Mouse (Mus musculus) hindbrain, embryonic 13.5 days (tissue): Measurements from ENCODE around the gene Prss33. TPM values are rescaled to one million over a fixed set of nuclear protein-coding genes. Genes with fewer than 3 reads are reported as not detected.
A peak's percentile ranks its signal among the peaks of the same experiment; 100 is the strongest.

Source experiments
- ATAC-seq: fragments of 200-750 bp; cut with Nextera tagmentation; 2 replicates; pipeline ENCODE4 v1.8.0; 2017; ENCODE audit warnings: moderate TSS enrichment; ENCODE audit not compliant: low FRiP score
- H3K27ac ChIP-seq: fragments of 300-500 bp; sonication (generic); 2 replicates; pipeline ENCODE4 v1.5.1; 2015; ENCODE audit warnings: inconsistent platforms, mild to moderate bottlenecking, moderate library complexity
- H3K27me3 ChIP-seq: fragments of 300-500 bp; sonication (generic); 2 replicates; pipeline ENCODE4 v1.6.1; 2015; ENCODE audit warnings: mild to moderate bottlenecking, inconsistent platforms
- H3K36me3 ChIP-seq: fragments of 300-500 bp; sonication (generic); 2 replicates; pipeline ENCODE4 v1.6.1; 2015; ENCODE audit warnings: mild to moderate bottlenecking, inconsistent platforms
- H3K4me1 ChIP-seq: fragments of 300-500 bp; sonication (generic); replicated peaks from 2 replicates; pipeline ENCODE4 v1.6.1; 2015; ENCODE audit warnings: inconsistent platforms
- H3K4me2 ChIP-seq: fragments of 300-500 bp; sonication (generic); 2 replicates; pipeline ENCODE4 v1.6.1; 2015; ENCODE audit warnings: inconsistent platforms, mild to moderate bottlenecking, moderate library complexity
- H3K4me3 ChIP-seq: fragments of 300-500 bp; sonication (generic); 2 replicates; pipeline ENCODE4 v1.5.1; 2015; ENCODE audit warnings: mild to moderate bottlenecking, inconsistent platforms
- H3K9ac ChIP-seq: fragments of 300-500 bp; sonication (generic); 2 replicates; pipeline ENCODE4 v1.6.1; 2015; ENCODE audit warnings: mild to moderate bottlenecking, inconsistent platforms
- H3K9me3 ChIP-seq: fragments of 300-500 bp; sonication (generic); 2 replicates; pipeline ENCODE4 v1.6.1; 2016; ENCODE audit warnings: inconsistent platforms
- WGBS: fragments of 180-500 bp; shearing (Covaris S2); methylation state at CpG from one replicate; pipeline ENCODE4 v1.1.7; 2015; 5-methylcytosine and 5-hydroxymethylcytosine counted together
- microRNA-seq: library from miRNA; unstranded; fragments of <30 nt; microRNA quantifications from one replicate; pipeline ENCODE4, GENCODE M21; 2016
- polyA plus RNA-seq: library from polyadenylated mRNA; unstranded; fragments of >200 nt; fragmentation: Nextera tagmentation; extraction: Ambion mirVana; gene quantifications from 2 replicates; pipeline ENCODE4 v1.2.1, GENCODE M21; 2015

The Prss33 gene
- polyA plus RNA-seq, 1 experiment from 2014 or later, result 0.30 TPM

DNA sequence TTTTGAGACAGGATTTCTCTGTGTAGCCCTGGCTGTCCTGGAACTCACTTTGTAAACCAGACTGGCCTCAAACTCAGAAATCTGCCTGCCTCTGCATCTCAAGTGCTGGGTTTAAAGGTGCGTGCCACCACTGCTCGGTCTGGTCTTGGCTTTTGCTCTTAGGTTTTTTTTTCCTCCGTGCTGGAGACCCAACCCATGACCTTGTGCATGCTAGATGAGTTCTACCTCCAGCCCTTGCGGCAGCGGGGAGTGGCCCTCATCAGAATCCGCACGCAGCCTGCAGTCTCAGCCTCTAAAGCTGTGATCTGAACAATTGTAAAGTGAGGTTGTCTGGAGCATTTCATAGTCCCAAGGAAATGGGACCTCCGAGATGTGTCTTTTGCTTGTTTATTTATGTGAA is 40.5 kb downstream of the Prss33 start:
- H3K27ac ChIP-seq, result no peak overlapping the region
- H3K4me2 ChIP-seq, result no peak overlapping the region
- ATAC-seq, result no peak
- peaks cover 24% of the 10 kb centered on the region for H3K4me1 ChIP-seq
- H3K9me3 ChIP-seq, result no peaks in the 10 kb centered on the region
- peaks cover 16% of the 10 kb centered on the region for H3K36me3 ChIP-seq
- H3K9ac ChIP-seq, result no peak overlapping the region
- H3K4me3 ChIP-seq, result no peak overlapping the region
- H3K27me3 ChIP-seq, result no peaks in the 10 kb centered on the region
- 95% methylated on average over 8 of the region's 8 CpGs for WGBS

DNA sequence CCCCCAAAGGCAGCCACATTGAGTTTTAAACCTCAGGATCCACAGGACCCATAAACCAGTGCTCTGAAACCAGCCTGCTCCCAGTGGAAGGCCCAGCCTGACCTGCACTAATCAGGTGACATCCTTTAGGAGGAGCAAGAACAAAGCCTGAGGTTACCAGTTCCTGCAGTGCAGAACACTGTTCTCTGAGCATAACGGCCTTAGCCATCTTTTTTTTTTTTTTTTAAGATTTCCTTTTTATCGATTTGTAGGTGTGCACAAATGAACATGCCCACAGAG is 44.8 kb downstream of the Prss33 start:
- Histone ChIP-seq H3K4me3 (peak overlapping the region; percentile 45), H3K9ac (peak overlapping the region; percentile 85), H3K27ac (peak overlapping the region; percentile 98), H3K4me1 (peaks cover 37% of the 10 kb centered on the region), H3K9me3 (no peaks in the 10 kb centered on the region), H3K36me3 (no peaks in the 10 kb centered on the region), H3K27me3 (no peaks in the 10 kb centered on the region), H3K4me2 (peak overlapping the region; percentile 75)
- 0 out of 2 replicates have a peak, but pooled peaks have one; percentile 1 for ATAC-seq
- WGBS, result 58% methylated on average over 2 of the region's 2 CpGs

DNA sequence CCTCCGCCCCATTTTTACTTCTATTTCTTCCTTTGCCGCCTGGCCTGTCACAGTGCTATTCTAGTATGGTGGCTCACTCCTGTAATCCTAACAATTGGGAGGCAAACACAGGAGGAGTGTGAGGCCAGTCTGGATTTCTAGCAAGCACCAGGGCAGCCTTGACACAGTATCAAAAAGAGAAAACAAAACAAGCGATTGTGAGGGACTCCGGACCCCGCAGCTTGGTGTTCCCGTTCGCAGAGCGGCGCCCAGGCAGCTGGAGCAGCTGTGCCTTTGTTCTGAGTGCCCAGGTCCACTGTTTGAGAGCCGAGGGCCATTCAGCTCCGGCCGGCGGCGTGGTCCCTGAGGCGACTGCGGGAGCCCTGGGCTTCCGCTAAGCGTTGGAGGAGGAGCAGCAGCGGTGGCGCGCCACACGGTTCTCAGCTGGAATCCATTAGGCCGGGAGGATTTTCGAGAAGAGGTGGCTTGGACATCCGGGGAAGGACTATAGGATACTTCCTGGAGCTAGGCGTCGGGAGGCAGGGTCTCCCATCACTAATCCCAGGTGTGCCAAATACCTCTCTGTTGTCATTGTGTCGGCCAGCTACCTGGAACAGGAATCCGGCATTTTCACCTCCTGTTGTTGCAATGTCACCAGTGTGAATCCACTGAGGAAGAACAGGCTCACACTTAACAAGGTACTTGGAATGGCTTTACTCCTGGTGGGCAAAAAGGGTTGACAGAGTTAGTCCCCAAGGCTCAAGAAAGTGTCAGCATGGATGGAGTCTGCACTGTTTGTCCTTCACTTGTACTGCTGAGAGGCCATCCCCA is 45.4 kb downstream of the Prss33 start, which contains the start of gene Srrm2:
TSS of gene Srrm2 (plus strand) at position 264 of the 810 bp plus-strand sequence.
- H3K4me3 ChIP-seq, result peak within 1 kb of the TSS; percentile 45
- ATAC-seq, result peak; percentile 22
- peak within 1 kb of the TSS; percentile 98 for H3K27ac ChIP-seq
- no peaks in the 10 kb centered on the region for H3K27me3 ChIP-seq
- H3K9ac ChIP-seq, result peak within 1 kb of the TSS; percentile 85
- no peaks in the 10 kb centered on the region for H3K9me3 ChIP-seq
- H3K4me1 ChIP-seq, result peaks cover 39% of the 10 kb centered on the region
- H3K36me3 ChIP-seq, result no peaks in the 10 kb centered on the region
- peak within 1 kb of the TSS; percentile 75 for H3K4me2 ChIP-seq
- 1% methylated on average over 29 of the region's 29 CpGs for WGBS

DNA sequence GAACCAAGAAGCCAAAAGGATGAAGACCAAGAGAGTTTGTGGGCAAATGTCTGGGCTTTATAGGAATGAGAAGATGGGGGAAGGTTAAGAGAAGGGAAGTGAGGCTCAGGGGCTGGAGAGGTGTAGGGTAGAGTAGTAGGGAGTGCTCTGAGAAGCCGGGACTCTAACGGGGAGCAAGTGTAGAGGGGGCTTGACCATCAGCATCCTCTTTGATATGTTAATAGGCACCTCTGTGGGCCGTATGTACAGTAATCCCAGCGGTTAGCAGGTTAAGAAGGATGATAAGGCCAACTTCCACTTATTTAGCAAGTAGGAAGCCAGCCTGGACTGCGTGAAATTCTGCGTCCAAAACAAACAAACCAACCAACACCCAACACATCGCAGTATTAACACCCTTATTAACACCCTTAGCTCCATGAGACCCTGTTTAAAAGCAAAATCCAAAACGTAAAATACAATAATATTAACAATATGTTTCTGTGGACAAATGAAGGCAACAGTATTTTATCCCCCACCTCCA is 46.0 kb downstream of the Prss33 start:
- Histone ChIP-seq H3K9me3 (no peaks in the 10 kb centered on the region), H3K27me3 (no peaks in the 10 kb centered on the region), H3K4me3 (peak overlapping the region; percentile 45), H3K9ac (peak overlapping the region; percentile 85), H3K36me3 (no peaks in the 10 kb centered on the region), H3K27ac (peak overlapping the region; percentile 98), H3K4me1 (peaks cover 45% of the 10 kb centered on the region), H3K4me2 (peak overlapping the region; percentile 75)
- WGBS, result 16% methylated on average over 8 of the region's 8 CpGs
- ATAC-seq, result no peak

DNA sequence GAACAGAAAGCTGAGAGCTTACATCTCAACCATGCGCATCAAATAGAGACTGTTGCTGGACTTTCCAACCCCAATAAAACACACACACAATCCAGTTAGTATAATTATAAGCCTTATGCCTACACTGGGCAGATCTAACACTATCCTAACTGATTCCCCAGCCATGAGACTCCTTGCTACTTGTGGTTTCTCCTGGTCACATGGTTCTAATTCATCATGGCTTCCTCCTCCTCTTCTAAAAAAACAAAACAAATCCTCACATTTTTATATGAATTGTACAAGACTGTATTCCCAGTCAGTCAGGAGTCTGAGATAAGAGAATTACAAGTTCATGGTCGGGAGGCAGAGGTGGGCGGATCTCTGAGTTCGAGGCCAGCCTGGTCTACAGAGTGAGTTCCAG is 46.9 kb downstream of the Prss33 start:
- WGBS, result 89% methylated on average over 4 of the region's 4 CpGs
- no peak overlapping the region for H3K4me2 ChIP-seq
- ATAC-seq, result no peak
- no peaks in the 10 kb centered on the region for H3K9me3 ChIP-seq
- no peak overlapping the region for H3K4me3 ChIP-seq
- no peak overlapping the region for H3K9ac ChIP-seq
- H3K4me1 ChIP-seq, result peaks cover 45% of the 10 kb centered on the region
- H3K27me3 ChIP-seq, result no peaks in the 10 kb centered on the region
- H3K36me3 ChIP-seq, result no peaks in the 10 kb centered on the region
- H3K27ac ChIP-seq, result no peak overlapping the region

DNA sequence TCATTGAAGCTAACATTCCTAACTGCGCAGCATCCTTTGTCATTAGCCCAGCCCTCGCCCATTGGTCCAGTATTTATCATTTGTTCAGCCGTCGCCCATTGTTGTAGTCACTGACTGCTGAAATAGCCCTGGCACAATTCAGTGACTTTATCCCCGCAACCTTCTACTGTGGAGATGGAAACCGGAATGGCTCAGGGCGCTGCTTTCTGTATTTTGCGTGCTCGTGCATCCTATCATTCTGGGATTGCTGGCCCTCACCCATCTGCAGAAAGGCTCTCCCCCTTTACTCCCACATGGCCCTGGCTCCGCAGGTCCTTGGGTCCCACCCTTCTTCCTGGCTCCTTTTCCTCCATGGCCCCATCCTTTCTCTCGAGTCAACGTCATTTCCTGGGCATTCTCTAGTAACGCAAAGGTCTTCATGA is 49.3 kb downstream of the Prss33 start:
- 7% methylated on average over 13 of the region's 13 CpGs for WGBS
- Histone ChIP-seq H3K36me3 (no peaks in the 10 kb centered on the region), H3K9ac (peak overlapping the region; percentile 89), H3K27ac (peak overlapping the region; percentile 97), H3K4me3 (peak overlapping the region; percentile 66), H3K4me1 (peaks cover 33% of the 10 kb centered on the region), H3K9me3 (no peaks in the 10 kb centered on the region), H3K4me2 (peak overlapping the region; percentile 70), H3K27me3 (no peaks in the 10 kb centered on the region)
- ATAC-seq, result peak; percentile 74

DNA sequence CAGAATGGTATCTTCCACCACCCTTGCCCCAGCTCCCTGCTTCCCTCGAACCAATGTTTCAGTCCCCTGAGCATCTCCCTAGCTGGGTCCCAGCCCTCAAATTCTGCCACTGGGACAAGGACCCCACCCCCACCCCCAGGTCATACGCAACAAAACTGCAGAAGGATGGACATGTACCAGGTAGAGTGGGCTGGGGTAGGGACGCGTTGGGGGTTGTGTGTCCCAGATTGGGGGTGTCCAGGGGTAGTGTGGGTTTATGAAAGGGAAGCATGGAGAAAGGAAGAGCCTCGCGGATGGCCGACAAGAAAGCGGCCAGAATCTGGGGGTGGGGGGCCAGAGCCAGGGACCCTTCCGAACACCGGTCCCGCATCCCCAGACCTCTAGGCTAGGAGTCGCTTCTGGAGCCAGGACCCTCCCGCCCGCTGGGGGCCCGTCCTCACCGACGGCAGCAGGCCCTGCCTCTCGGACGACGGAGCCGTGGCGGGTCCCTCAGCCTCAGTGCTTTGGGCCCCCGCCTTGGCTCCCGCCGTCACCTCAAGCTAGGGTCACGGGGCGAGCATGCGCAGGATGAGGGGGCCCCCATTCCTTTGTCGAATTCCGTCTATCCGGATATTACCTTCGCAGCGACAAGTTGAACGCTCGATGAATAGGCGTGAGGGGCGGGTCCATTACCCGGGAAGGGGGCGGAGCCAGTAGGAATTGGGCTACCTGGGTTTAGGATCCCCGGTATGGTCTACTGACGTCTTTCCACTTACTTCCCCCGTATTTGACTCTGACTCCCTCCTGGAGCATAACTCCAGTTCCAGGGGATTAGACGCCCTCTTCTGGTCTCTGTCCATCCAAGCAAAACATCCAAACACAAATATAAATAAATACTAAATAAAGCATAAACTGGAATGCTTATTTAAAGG is 50.0 kb downstream of the Prss33 start, which contains the start of gene Flywch2:
TSS of gene Flywch2 (minus strand) at position 521 of the 911 bp plus-strand sequence.
- WGBS, result 2% methylated on average over 43 of the region's 43 CpGs
- H3K9ac ChIP-seq, result peak within 1 kb of the TSS; percentile 89
- H3K4me1 ChIP-seq, result peaks cover 26% of the 10 kb centered on the region
- no peaks in the 10 kb centered on the region for H3K27me3 ChIP-seq
- H3K9me3 ChIP-seq, result no peaks in the 10 kb centered on the region
- peak within 1 kb of the TSS; percentile 70 for H3K4me2 ChIP-seq
- peak within 1 kb of the TSS; percentile 97 for H3K27ac ChIP-seq
- ATAC-seq, result peak; percentile 90
- H3K4me3 ChIP-seq, result peak within 1 kb of the TSS; percentile 66
- H3K36me3 ChIP-seq, result no peaks in the 10 kb centered on the region

DNA sequence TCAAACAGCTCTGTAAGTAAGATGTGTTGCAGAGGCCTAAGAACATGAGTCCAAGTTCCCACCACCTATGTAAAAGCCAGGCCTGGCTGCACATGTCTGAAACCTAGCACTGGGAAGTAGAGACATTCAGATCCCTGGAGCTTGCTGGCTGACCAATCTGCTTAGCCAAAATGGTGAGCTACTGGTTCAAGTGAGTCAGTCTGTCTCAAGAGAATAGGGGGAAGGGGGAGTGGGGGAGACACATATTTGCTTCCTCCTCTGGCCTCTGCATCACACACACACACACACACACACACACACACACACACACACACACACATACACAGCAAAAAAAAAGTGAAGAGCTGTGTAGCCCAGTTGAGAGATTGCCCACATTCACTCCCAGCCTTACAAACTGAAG is 52.5 kb downstream of the Prss33 start:
- H3K4me1 ChIP-seq, result peaks cover 12% of the 10 kb centered on the region
- H3K27ac ChIP-seq, result no peak overlapping the region
- no peaks in the 10 kb centered on the region for H3K9me3 ChIP-seq
- no peak overlapping the region for H3K9ac ChIP-seq
- H3K27me3 ChIP-seq, result no peaks in the 10 kb centered on the region
- no peak overlapping the region for H3K4me2 ChIP-seq
- H3K4me3 ChIP-seq, result no peak overlapping the region
- ATAC-seq, result no peak
- peaks cover 7% of the 10 kb centered on the region; the same call in 1 of the 2 replicates for H3K36me3 ChIP-seq

Small RNA genes within 50 kb of the gene (microRNA-seq; reads per million reads assigned to microRNA genes)
- gene Mir5125, result 1.4 reads per million

Other genes starting within 250 kb of the Prss33 start
- 28.2 and 28.3 TPM in 2 replicates for gene Zfp13, start 236.6 kb downstream of the Prss33 start, polyA plus RNA-seq
- 0.13 and 0.22 TPM in 2 replicates for gene Zscan10, start 235.2 kb downstream of the Prss33 start, polyA plus RNA-seq
- gene Mmp25, start 190.8 kb downstream of the Prss33 start, polyA plus RNA-seq, result 1.2 and 1.7 TPM in 2 replicates
- gene Bicdl2, start 175.6 kb downstream of the Prss33 start, polyA plus RNA-seq, result 0.10 TPM in 1 of 2 replicates, not detected in the other
- gene Hcfc1r1, start 162.5 kb downstream of the Prss33 start, polyA plus RNA-seq, result 108 and 109 TPM in 2 replicates
- 47.2 and 50.2 TPM in 2 replicates for gene Thoc6, start 162.2 kb downstream of the Prss33 start, polyA plus RNA-seq
- 2.7 and 3.4 TPM in 2 replicates for gene Tnfrsf12a, start 158.6 kb downstream of the Prss33 start, polyA plus RNA-seq
- gene Cldn6, start 156.8 kb downstream of the Prss33 start, polyA plus RNA-seq, result 0.61 and 0.85 TPM in 2 replicates
- gene Cldn9, start 152.0 kb downstream of the Prss33 start, polyA plus RNA-seq, result 1.4 and 2.5 TPM in 2 replicates
- 0.06 and 0.27 TPM in 2 replicates for gene 1520401A03Rik, start 113.3 kb downstream of the Prss33 start, polyA plus RNA-seq
- gene Pkmyt1, start 109.7 kb downstream of the Prss33 start, polyA plus RNA-seq, result 18.0 and 18.8 TPM in 2 replicates
- 54.3 and 58.2 TPM in 2 replicates for gene Paqr4, start 95.2 kb downstream of the Prss33 start, polyA plus RNA-seq
- 0.55 and 0.83 TPM in 2 replicates for gene Kremen2, start 90.2 kb downstream of the Prss33 start, polyA plus RNA-seq
- 224 and 228 TPM in 2 replicates for gene Flywch1, start 64.5 kb downstream of the Prss33 start, polyA plus RNA-seq
- gene Flywch2, start 50.0 kb downstream of the Prss33 start, polyA plus RNA-seq, result 68.1 and 79.0 TPM in 2 replicates
- 583 TPM in 2 replicates for gene Srrm2, start 45.5 kb downstream of the Prss33 start, polyA plus RNA-seq
- 1,330 and 1,360 TPM in 2 replicates for gene Elob, start 6.9 kb downstream of the Prss33 start, polyA plus RNA-seq
- gene Prss32, start 7.8 kb upstream of the Prss33 start, polyA plus RNA-seq, result not detected in 2 replicates
- gene Prss41, start 8.1 kb upstream of the Prss33 start, polyA plus RNA-seq, result 0.86 and 0.98 TPM in 2 replicates
- gene Prss21, start 32.0 kb upstream of the Prss33 start, polyA plus RNA-seq, result not detected in 2 replicates
- not detected in 2 replicates for gene Dcpp1, start 44.8 kb upstream of the Prss33 start, polyA plus RNA-seq
- not detected in 2 replicates for gene Dcpp2, start 44.8 kb upstream of the Prss33 start, polyA plus RNA-seq
- gene Dcpp3, start 81.4 kb upstream of the Prss33 start, polyA plus RNA-seq, result not detected in 2 replicates
- not detected in 2 replicates for gene Sbp, start 105.6 kb upstream of the Prss33 start, polyA plus RNA-seq
- gene Sbpl, start 119.2 kb upstream of the Prss33 start, polyA plus RNA-seq, result not detected in 2 replicates
- not detected in 2 replicates for gene Prss30, start 144.5 kb upstream of the Prss33 start, polyA plus RNA-seq
- gene Prss22, start 162.0 kb upstream of the Prss33 start, polyA plus RNA-seq, result not detected in 2 replicates
- 0.26 and 0.48 TPM in 2 replicates for gene Prss27, start 202.1 kb upstream of the Prss33 start, polyA plus RNA-seq
- gene Kctd5, start 237.4 kb upstream of the Prss33 start, polyA plus RNA-seq, result 82.3 and 85.7 TPM in 2 replicates